Mouse (Mus musculus) heart, embryonic 14.5 days (tissue): Measurements from ENCODE around the gene Wscd2. TPM values are rescaled to one million over a fixed set of nuclear protein-coding genes. Genes with fewer than 3 reads are reported as not detected.

ENCODE experiments used
- ATAC-seq: fragments of 200-750 bp; cut with Nextera tagmentation; 2 replicates; pipeline ENCODE4 v1.8.0; 2017; ENCODE audit warnings: low read depth, moderate TSS enrichment; ENCODE audit not compliant: insufficient number of reproducible peaks, insufficient read depth, low FRiP score
- H3K27ac ChIP-seq, 2 experiments: fragments of 200-500 bp in 1 of 2; fragments of 300-500 bp in 1 of 2; sonication (generic) in 1 of 2; replicated peaks in 1 of 2; 2 replicates each; pipeline ENCODE4 v1.5.1; 2012 to 2014; ENCODE audit warnings: low read depth in 2 of 2, low read length in 2 of 2, control low read depth in 1 of 2, mild to moderate bottlenecking in 1 of 2, mixed read lengths in 1 of 2; ENCODE audit not compliant: control insufficient read depth in 1 of 2, insufficient read depth in 1 of 2
- H3K27me3 ChIP-seq: fragments of 300-500 bp; sonication (generic); 2 replicates; pipeline ENCODE4 v1.6.1; 2014; ENCODE audit warnings: mild to moderate bottlenecking, low read length, control low read depth; ENCODE audit not compliant: control insufficient read depth, insufficient read depth
- H3K36me3 ChIP-seq: fragments of 300-500 bp; sonication (generic); 2 replicates; pipeline ENCODE4 v1.6.1; 2014; ENCODE audit warnings: mild to moderate bottlenecking, control low read depth, low read length, mixed read lengths; ENCODE audit not compliant: control insufficient read depth, insufficient read depth
- H3K4me1 ChIP-seq, 2 experiments: fragments of 200-500 bp in 1 of 2; fragments of 300-500 bp in 1 of 2; sonication (generic) in 1 of 2; 2 replicates each; pipeline ENCODE4 v1.6.1; 2012 to 2014; ENCODE audit warnings: low read length in 2 of 2, control low read depth in 1 of 2, mixed read lengths in 1 of 2; ENCODE audit not compliant: control insufficient read depth in 2 of 2, insufficient read depth in 2 of 2
- H3K4me2 ChIP-seq: fragments of 300-500 bp; sonication (generic); 2 replicates; pipeline ENCODE4 v1.6.1; 2014; ENCODE audit warnings: mild to moderate bottlenecking, low read length
- H3K4me3 ChIP-seq, 2 experiments: fragments of 200-500 bp in 1 of 2; fragments of 300-500 bp in 1 of 2; sonication (generic) in 1 of 2; 2 replicates each; pipeline ENCODE4 v1.5.1; 2012 to 2014; ENCODE audit warnings: low read length in 2 of 2, mild to moderate bottlenecking in 2 of 2, control low read depth in 1 of 2, low read depth in 1 of 2, moderate library complexity in 1 of 2; ENCODE audit not compliant: control insufficient read depth in 1 of 2, insufficient read depth in 1 of 2
- H3K9ac ChIP-seq: fragments of 300-500 bp; sonication (generic); 2 replicates; pipeline ENCODE4 v1.6.1; 2014; ENCODE audit warnings: mild to moderate bottlenecking, low read length
- H3K9me3 ChIP-seq: fragments of 300-500 bp; sonication (generic); 2 replicates; pipeline ENCODE4 v1.6.1; 2016; ENCODE audit warnings: low read length, control low read depth; ENCODE audit not compliant: control insufficient read depth
- WGBS: fragments of 180-500 bp; shearing (Covaris S2); extraction: QIAGEN DNeasy Blood & Tissue Kit; methylation state at CpG from one replicate; pipeline ENCODE4 v1.1.7; 2014; 5-methylcytosine and 5-hydroxymethylcytosine counted together
- polyA plus RNA-seq: library from polyadenylated mRNA; unstranded; fragments of >200 nt; fragmentation: Nextera tagmentation; extraction: Ambion mirVana; gene quantifications from 2 replicates; pipeline ENCODE4 v1.2.1, GENCODE M21; 2014

Wscd2 gene
- polyA plus RNA-seq, 1 experiment from 2014 or later = 2.8 TPM

DNA sequence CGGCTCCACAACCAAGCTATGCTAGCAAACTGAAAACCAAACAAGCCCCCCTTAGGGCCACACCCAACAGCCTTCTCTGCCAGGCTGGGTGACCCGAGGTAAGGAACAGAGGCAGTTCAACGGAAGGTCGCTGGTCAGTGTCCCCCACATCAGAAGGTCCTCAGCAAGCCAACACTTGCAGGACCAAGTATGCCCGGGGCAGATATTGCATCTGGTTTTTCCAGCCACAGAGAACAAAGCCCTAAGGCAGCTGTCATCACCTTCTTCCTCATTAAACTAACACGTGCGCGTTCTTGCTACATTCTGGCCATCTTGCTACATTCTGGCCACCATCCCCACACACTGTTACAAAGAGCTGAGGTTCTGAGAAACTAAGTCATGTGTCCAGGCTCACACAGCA lies 136.2 kb downstream of the Wscd2 start:
- no peak overlapping the region for H3K27ac ChIP-seq
- peaks cover 17 to 25% of the 10 kb centered on the region in 2 experiments for H3K4me1 ChIP-seq
- 29% methylated on average over 8 of the region's 8 CpGs for WGBS
- no peak overlapping the region for H3K4me2 ChIP-seq
- 0 out of 2 replicates have a peak, but pooled peaks cover 7% of the 10 kb centered on the region for H3K27me3 ChIP-seq
- H3K9me3 ChIP-seq = no peaks in the 10 kb centered on the region
- no peak for ATAC-seq
- H3K9ac ChIP-seq = no peak overlapping the region
- H3K36me3 ChIP-seq = no peaks in the 10 kb centered on the region
- no peak overlapping the region for H3K4me3 ChIP-seq

DNA sequence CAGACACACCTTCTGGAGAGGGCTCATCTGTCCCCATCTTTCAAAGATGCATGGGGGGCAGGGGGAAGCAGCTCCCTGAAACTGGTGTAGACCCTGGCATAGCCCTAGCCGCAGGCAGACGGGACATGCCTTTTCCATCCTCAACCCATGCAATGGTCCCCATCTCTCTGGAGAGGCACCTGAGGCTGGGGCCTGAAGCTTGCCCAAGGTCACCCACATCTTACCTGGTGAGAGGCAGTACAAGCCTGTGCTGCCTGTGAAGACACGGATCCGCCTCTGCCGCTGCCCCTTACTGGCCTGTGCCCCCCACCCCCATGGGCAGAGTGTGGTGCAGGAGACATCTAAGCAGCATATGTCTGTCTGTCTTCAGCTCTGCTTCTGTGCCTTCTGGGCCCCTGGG lies 136.9 kb downstream of the Wscd2 start:
- Histone ChIP-seq H3K27me3 (peaks cover 9% of the 10 kb centered on the region; the same call in 1 of the 2 replicates), H3K9me3 (no peaks in the 10 kb centered on the region), H3K4me3 (no peak overlapping the region), H3K4me2 (no peak overlapping the region), H3K36me3 (no peaks in the 10 kb centered on the region), H3K9ac (no peak overlapping the region), H3K4me1 (peaks cover 17 to 25% of the 10 kb centered on the region in 2 experiments), H3K27ac (no peak overlapping the region)
- no peak for ATAC-seq
- 59% methylated on average over 5 of the region's 5 CpGs for WGBS

DNA sequence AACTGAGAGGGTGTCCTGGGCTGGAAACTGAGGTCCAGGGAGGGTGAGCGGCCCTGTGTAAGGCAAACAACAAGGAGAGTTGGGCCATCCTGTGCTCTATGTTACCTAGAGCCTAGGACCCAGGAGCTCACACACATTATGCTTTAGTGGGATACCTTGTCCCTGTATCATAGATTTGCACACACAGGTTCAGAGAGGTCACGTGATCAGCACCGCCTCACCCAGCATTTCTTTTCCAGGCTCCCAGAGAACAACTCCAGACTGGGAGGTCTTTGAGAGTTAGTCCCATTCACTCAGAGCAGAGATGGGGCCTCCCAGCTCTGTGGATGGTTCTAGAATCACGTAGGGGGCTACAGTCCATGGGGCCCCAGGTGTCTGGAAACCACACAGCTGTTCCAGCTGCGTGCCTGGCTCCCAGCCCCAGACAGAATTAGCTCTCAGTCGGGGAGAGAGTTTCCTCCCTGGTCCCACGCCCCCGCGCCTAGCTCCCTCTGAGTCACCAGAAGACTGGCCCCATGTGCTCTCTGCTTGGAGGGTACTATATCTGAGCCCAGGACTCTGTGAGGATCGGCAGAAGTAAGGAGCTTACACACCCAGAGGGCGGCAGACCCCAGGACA lies 137.8 kb downstream of the Wscd2 start:
- H3K27me3 ChIP-seq = peaks cover 10% of the 10 kb centered on the region; the same call in 1 of the 2 replicates
- no peaks in the 10 kb centered on the region for H3K9me3 ChIP-seq
- H3K4me2 ChIP-seq = no peak overlapping the region
- no peak overlapping the region for H3K27ac ChIP-seq
- no peaks in the 10 kb centered on the region for H3K36me3 ChIP-seq
- no peak overlapping the region for H3K4me3 ChIP-seq
- WGBS = 17% methylated on average over 11 of the region's 11 CpGs
- 0 out of 2 replicates have a peak, but pooled peaks have one; percentile 15 for ATAC-seq
- H3K9ac ChIP-seq = no peak overlapping the region
- H3K4me1 ChIP-seq = peaks cover 18 to 28% of the 10 kb centered on the region in 2 experiments

DNA sequence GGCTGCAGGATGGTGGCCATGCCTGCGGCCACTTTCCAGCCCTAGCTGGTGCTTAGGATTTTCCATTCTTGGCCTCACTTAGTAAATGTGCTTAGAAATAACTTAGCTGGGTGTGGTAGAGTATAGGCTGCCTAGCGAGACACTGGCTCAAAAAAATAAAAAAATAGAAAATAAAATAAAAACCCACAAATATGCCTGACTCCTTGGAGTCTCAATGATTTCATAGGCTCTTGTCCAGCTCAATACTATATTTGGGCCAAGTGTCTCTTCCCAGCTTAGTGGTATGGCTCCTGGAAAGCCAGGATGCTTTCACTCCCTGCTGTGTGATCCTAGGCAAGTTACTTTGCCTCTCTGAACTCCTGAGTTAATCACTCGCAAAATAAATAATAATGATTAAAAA lies 139.1 kb downstream of the Wscd2 start:
- H3K4me1 ChIP-seq = peaks cover 31 to 39% of the 10 kb centered on the region in 2 experiments
- H3K9ac ChIP-seq = no peak overlapping the region
- H3K36me3 ChIP-seq = no peaks in the 10 kb centered on the region
- WGBS = 79% methylated on average over 3 of the region's 3 CpGs
- peaks cover 10% of the 10 kb centered on the region; the same call in 1 of the 2 replicates for H3K27me3 ChIP-seq
- H3K9me3 ChIP-seq = no peaks in the 10 kb centered on the region
- no peak overlapping the region for H3K4me3 ChIP-seq
- no peak for ATAC-seq
- no peak overlapping the region for H3K4me2 ChIP-seq
- H3K27ac ChIP-seq = no peak overlapping the region

DNA sequence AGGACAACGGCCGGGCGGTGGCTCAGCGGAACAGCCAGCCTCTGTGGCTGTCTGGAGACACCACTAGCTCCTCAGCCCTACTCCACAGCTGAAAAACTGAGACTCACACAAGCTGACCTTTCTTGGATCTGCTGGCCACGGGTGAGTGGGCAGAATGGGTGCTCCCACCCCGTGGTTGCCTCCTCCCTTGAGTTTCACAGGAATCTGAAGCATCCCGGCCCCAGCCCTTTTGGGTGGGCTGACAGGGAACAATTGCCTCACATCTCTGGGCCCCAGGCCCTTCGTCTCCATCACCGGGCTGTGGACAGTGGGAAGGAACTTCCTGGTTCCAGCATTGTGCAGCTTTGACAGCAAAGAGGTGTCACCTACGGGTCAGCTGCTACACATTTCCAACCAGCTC lies 140.0 kb downstream of the Wscd2 start:
- 56% methylated on average over 10 of the region's 10 CpGs for whole genome bisulfite sequencing
- H3K4me3 ChIP-seq = no peak overlapping the region
- no peak overlapping the region for H3K27ac ChIP-seq
- peaks cover 13% of the 10 kb centered on the region; the same call in 1 of the 2 replicates for H3K27me3 ChIP-seq
- no peak for ATAC-seq
- peaks cover 39 to 45% of the 10 kb centered on the region in 2 experiments for H3K4me1 ChIP-seq
- no peak overlapping the region for H3K4me2 ChIP-seq
- no peaks in the 10 kb centered on the region for H3K36me3 ChIP-seq
- no peak overlapping the region for H3K9ac ChIP-seq
- no peaks in the 10 kb centered on the region for H3K9me3 ChIP-seq

DNA sequence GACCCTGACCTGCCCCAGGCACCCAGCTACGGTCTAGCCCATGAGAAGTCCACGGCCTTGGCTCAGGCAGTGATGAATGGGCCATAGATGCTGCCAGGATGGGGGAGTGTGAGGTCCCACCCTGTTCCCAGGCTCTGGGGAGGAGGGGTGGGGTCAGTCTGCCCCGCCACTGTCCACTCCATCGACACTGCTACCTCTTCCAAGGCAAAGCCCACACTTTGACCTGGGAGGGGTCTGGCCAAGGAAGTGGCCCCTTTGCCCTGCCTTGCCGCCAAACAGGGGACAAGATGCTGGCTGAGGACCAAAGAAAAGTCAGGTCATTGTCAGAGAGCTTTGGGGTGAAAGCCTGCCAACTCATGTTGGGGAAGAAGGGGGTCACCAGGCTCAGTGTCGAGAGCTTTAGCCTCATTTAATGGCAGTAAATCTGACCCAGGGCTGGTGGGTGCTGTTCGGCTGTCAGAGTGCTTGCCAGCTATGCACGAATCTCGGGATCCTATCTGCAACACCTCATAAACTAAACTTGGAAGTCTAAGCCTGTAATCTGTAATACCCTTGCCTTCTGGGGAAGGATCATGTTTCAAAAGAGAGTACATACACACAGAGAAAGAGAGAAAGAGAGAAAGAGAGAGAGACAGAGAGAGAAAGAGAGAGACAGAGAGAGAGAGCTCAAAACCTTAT lies 143.0 kb downstream of the Wscd2 start:
- Histone ChIP-seq H3K4me3 (no peak overlapping the region), H3K4me2 (no peak overlapping the region), H3K4me1 (peaks cover 36 to 37% of the 10 kb centered on the region in 2 experiments), H3K27ac (no peak overlapping the region; a peak in 1 of 4 replicates), H3K9ac (no peak overlapping the region), H3K27me3 (peaks cover 16% of the 10 kb centered on the region), H3K9me3 (no peaks in the 10 kb centered on the region), H3K36me3 (no peaks in the 10 kb centered on the region)
- 38% methylated on average over 9 of the region's 9 CpGs for WGBS
- ATAC-seq = no peak

DNA sequence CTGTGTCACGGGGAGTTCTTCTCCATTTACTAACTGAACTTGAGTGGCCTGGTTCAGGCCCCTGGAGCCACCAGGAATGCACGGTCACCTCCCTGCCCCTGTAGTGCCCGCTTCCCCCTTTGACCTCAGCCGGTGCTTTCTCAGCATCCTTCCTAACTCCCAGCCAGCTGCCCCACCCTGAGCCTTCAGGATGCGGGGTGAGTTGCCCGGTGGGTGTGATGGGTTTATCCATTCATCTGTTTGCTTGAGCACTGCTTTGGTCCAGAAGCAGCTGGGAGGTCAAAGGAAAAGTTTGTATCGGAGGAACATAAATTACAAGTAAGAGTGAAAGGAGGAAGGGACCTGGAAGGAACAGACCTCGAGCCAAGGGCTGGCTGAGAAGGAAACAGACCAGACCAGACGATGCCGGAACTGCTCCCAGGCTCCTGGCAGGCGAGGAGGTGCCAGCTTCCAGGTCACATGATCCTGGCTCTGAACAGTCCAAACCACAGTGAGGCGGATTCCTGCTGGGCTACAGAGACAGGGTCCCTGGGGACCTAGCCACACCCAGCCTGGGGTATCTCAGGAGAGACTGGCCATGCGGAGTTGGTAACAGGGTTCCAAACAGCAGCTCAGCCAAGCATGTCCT lies 144.0 kb downstream of the Wscd2 start:
- Histone ChIP-seq H3K36me3 (no peaks in the 10 kb centered on the region), H3K9ac (no peak overlapping the region), H3K27ac (peak overlapping the region in 1 of 2 experiments; percentile 47; a peak in 2 of 4 replicates), H3K4me2 (no peak overlapping the region), H3K27me3 (peaks cover 21% of the 10 kb centered on the region), H3K4me3 (no peak overlapping the region), H3K9me3 (no peaks in the 10 kb centered on the region), H3K4me1 (peaks cover 32 to 36% of the 10 kb centered on the region in 2 experiments)
- peak; percentile 63; the same call in 1 of the 2 replicates for ATAC-seq
- 52% methylated on average over 13 of the region's 13 CpGs for WGBS
